Comparison of ENCODE assay signal across 17 mouse cellular contexts in genomic region chr9:41238395-41239096, GRCm38 (mm10).
DNase-seq lines count a peak whose midpoint lies in the region; ATAC-seq lines count a peak whose summit lies in the region.
"Had no signal": no experiment of that assay in that cellular context is flagged by ENCODE, and none has a peak within 500 bp of the region (broad histone marks: within the 10 kb centered on the region; RNA-seq: fewer than 3 reads in every experiment).

No protein-coding gene starts in this region.

- WGBS in hindbrain, embryonic 12.5 days: 62% methylated on average over 5 of the region's 5 CpGs
- 66% methylated on average over 5 of the region's 5 CpGs for WGBS in hindbrain, embryonic 11.5 days
- 18% methylated on average over 5 of the region's 5 CpGs for WGBS in embryonic facial prominence, embryonic 13.5 days
- WGBS in hindbrain, embryonic 16.5 days: 57% methylated on average over 5 of the region's 5 CpGs

- peak overlapping the region; percentile 68 for H3K27ac ChIP-seq in hindbrain, embryonic 12.5 days
- H3K27ac ChIP-seq in hindbrain, embryonic 11.5 days (ENCODE audit: low read depth, low read length): no peak overlapping the region
- H3K27ac ChIP-seq in embryonic facial prominence, embryonic 13.5 days: peak overlapping the region; percentile 88
- no peak overlapping the region; the same call in 1 of the 2 replicates for H3K27ac ChIP-seq in hindbrain, embryonic 16.5 days (ENCODE audit: low read depth, low read length)
- H3K27ac ChIP-seq: liver, embryonic 14.5 days had no signal

- DNase-seq in hindbrain, embryonic 11.5 days (ENCODE audit: low spot score): no peak
- DNase-seq in adipocyte (ENCODE audit: low spot score) (peak; percentile 14), liver (no peak)
- no peak for DNase-seq in adrenal gland, adult 8-10 months
- DNase-seq: adrenal gland, postnatal 25 days; B cell, adult 2 months; kidney, adult 8-10 months; kidney, postnatal 4 days; right cerebral cortex, adult 18-20 months; spleen, adult 18-20 months; thymus, adult 18-20 months had no signal

- no peaks in the 10 kb centered on the region for H3K9me3 ChIP-seq in hindbrain, embryonic 12.5 days (replicated peaks)
- no peaks in the 10 kb centered on the region for H3K9me3 ChIP-seq in hindbrain, embryonic 11.5 days (ENCODE audit: control insufficient read depth, low read length)
- H3K9me3 ChIP-seq in embryonic facial prominence, embryonic 13.5 days: no peaks in the 10 kb centered on the region
- no peaks in the 10 kb centered on the region for H3K9me3 ChIP-seq in hindbrain, embryonic 16.5 days (ENCODE audit: control insufficient read depth, low read length)

- no peak overlapping the region for H3K4me2 ChIP-seq in hindbrain, embryonic 12.5 days (replicated peaks)
- no peak overlapping the region for H3K4me2 ChIP-seq in hindbrain, embryonic 11.5 days (replicated peaks; ENCODE audit: low read depth, low read length)
- H3K4me2 ChIP-seq in embryonic facial prominence, embryonic 13.5 days: no peak overlapping the region
- no peak overlapping the region for H3K4me2 ChIP-seq in hindbrain, embryonic 16.5 days (ENCODE audit: low read length)

- no peak overlapping the region for H3K4me3 ChIP-seq in hindbrain, embryonic 12.5 days
- no peak overlapping the region for H3K4me3 ChIP-seq in hindbrain, embryonic 11.5 days (ENCODE audit: low read depth, low read length)
- no peak overlapping the region for H3K4me3 ChIP-seq in embryonic facial prominence, embryonic 13.5 days
- no peak overlapping the region for H3K4me3 ChIP-seq in hindbrain, embryonic 16.5 days (ENCODE audit: low read length)

- H3K27me3 ChIP-seq in hindbrain, embryonic 12.5 days: no peaks in the 10 kb centered on the region
- no peaks in the 10 kb centered on the region for H3K27me3 ChIP-seq in hindbrain, embryonic 11.5 days (ENCODE audit: control insufficient read depth, insufficient read depth, low read length)
- H3K27me3 ChIP-seq in embryonic facial prominence, embryonic 13.5 days: no peaks in the 10 kb centered on the region
- H3K27me3 ChIP-seq in hindbrain, embryonic 16.5 days (replicated peaks; ENCODE audit: control insufficient read depth, insufficient read depth, low read length): no peaks in the 10 kb centered on the region

- no peak for ATAC-seq in hindbrain, embryonic 12.5 days (ENCODE audit: low FRiP score)
- no peak for ATAC-seq in hindbrain, embryonic 11.5 days (ENCODE audit: low FRiP score)
- ATAC-seq in embryonic facial prominence, embryonic 13.5 days (ENCODE audit: insufficient number of reproducible peaks, insufficient read depth, low FRiP score, low TSS enrichment, low read depth): peak; percentile 59; the same call in 1 of the 2 replicates
- ATAC-seq in hindbrain, embryonic 16.5 days: peak; percentile 27; the same call in 1 of the 2 replicates
- ATAC-seq: lung, postnatal 0 days; midbrain, embryonic 16.5 days had no signal

- no peaks in the 10 kb centered on the region for H3K36me3 ChIP-seq in hindbrain, embryonic 12.5 days
- H3K36me3 ChIP-seq in hindbrain, embryonic 11.5 days (ENCODE audit: control insufficient read depth, insufficient read depth, low read length): no peaks in the 10 kb centered on the region
- H3K36me3 ChIP-seq in embryonic facial prominence, embryonic 13.5 days: no peaks in the 10 kb centered on the region
- H3K36me3 ChIP-seq in hindbrain, embryonic 16.5 days (ENCODE audit: control insufficient read depth, insufficient read depth, low read length): no peaks in the 10 kb centered on the region

- H3K9ac ChIP-seq in hindbrain, embryonic 12.5 days: no peak overlapping the region
- H3K9ac ChIP-seq in hindbrain, embryonic 11.5 days (ENCODE audit: low read depth, low read length): no peak overlapping the region
- H3K9ac ChIP-seq in embryonic facial prominence, embryonic 13.5 days: no peak overlapping the region
- no peak overlapping the region for H3K9ac ChIP-seq in hindbrain, embryonic 16.5 days (ENCODE audit: low read depth, low read length)
- H3K9ac ChIP-seq: liver, embryonic 14.5 days had no signal

- H3K4me1 ChIP-seq in hindbrain, embryonic 12.5 days: peaks cover 4% of the 10 kb centered on the region; the same call in 1 of the 2 replicates
- no peaks in the 10 kb centered on the region for H3K4me1 ChIP-seq in hindbrain, embryonic 11.5 days (replicated peaks; ENCODE audit: control insufficient read depth, insufficient read depth, low read length)
- peaks cover 21% of the 10 kb centered on the region for H3K4me1 ChIP-seq in embryonic facial prominence, embryonic 13.5 days
- H3K4me1 ChIP-seq in hindbrain, embryonic 16.5 days (ENCODE audit: control insufficient read depth, insufficient read depth, low read depth, low read length): no peaks in the 10 kb centered on the region

Comparison
In these comparisons a context has a peak if more than half of its experiments do, and no peak if none do; other contexts are left out.
1. ATAC-seq: peak in embryonic facial prominence, embryonic 13.5 days (single experiment) and hindbrain, embryonic 16.5 days (single experiment); none in hindbrain, embryonic 12.5 days (single experiment) and hindbrain, embryonic 11.5 days (single experiment).
2. H3K27ac ChIP-seq: peak in hindbrain, embryonic 12.5 days (single experiment) and embryonic facial prominence, embryonic 13.5 days (single experiment); none in hindbrain, embryonic 11.5 days (single experiment) and hindbrain, embryonic 16.5 days (single experiment).